Mouse (Mus musculus) frontal cortex, adult 2 months (tissue): ENCODE measurements around the gene Hist2h2aa2. TPM values are rescaled to one million over a fixed set of nuclear protein-coding genes. Genes with fewer than 3 reads are reported as not detected.
"Not testable (repeated sequence)": the region's sequence is repeated elsewhere in the genome, so short reads cannot be mapped to it uniquely, and the experiment has no call there.

Source experiments
- DNase-seq, 2 experiments: peaks; one replicate each; pipeline ENCODE4 v3.0.0; 2022; ENCODE audit warnings: low spot score in 1 of 2; ENCODE audit errors: extremely low spot score in 1 of 2
- polyA plus RNA-seq: library from polyadenylated mRNA; depleted of rRNA; stranded (reverse); fragments of >200 nt; gene quantifications from 2 replicates; pipeline ENCODE4 v1.2.3, GENCODE M21; 2012; rRNA removed

The Hist2h2aa2 gene
- polyA plus RNA-seq, 1 experiment = 6.9 TPM

GRCm38 (mm10) chr3:96207819-96208218 lies 32.3 kb downstream of the Hist2h2aa2 start:
- no peak for DNase-seq

GRCm38 (mm10) chr3:96199731-96200130 lies 40.3 kb downstream of the Hist2h2aa2 start:
- no peak for DNase-seq

GRCm38 (mm10) chr3:96198601-96199251 lies 41.4 kb downstream of the Hist2h2aa2 start:
- DNase-seq = not testable (repeated sequence)

DNA sequence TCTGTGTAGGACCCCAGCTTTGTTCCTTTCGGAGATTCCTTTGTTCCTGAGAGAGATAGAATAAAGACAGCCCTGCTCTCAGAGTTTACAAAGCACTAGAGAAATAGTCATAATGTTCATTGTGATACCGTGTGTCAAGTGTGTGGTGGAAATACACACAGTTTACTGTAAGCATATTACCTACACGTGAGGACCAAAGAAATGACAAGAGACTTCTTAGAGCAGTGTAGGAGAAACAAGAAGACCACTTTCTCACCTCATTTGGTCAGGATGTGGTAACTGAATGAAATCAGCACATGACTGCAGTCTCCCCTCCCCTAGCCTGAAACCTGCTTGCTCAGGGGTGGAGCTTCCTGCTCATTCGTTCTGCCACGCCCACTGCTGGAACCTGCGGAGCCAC lies 41.9 kb downstream of the Hist2h2aa2 start:
- no peak for DNase-seq

DNA sequence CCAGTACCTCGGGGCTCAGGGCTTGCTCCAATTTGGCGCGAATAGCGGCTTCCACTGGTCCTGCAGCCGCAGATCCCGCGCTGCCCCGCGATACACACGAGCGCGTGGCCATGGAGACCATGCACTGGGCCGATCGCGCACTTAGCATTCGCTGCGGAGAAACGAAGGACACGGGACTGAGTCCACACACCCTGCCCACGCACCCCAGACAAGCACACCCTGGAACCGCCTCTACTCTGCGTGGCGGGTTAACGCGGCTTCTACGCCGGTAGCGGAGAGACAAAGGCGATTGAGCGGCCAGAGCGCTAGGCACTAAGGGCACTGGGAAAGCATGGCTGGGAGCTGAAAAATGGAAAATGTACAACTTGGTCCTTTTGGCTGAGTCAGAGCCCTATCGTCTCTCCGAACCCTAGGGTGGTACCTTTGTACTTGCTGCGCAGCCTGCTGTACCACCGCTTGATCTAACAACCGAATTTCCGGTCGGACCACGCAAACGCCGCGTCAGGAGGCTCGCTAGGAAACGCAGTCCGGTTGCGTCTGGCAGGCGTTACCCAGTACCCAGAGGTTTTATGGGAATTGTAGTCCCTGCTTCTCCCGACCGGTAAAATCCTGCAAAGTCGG lies 42.8 kb downstream of the Hist2h2aa2 start:
- DNase-seq = peak; percentile 91 to 95

- peak in 1 of 2 experiments; percentile 48 for DNase-seq
These were observed 43.5 kb downstream of the Hist2h2aa2 start for GRCm38 (mm10) chr3:96196437-96197128.

DNA sequence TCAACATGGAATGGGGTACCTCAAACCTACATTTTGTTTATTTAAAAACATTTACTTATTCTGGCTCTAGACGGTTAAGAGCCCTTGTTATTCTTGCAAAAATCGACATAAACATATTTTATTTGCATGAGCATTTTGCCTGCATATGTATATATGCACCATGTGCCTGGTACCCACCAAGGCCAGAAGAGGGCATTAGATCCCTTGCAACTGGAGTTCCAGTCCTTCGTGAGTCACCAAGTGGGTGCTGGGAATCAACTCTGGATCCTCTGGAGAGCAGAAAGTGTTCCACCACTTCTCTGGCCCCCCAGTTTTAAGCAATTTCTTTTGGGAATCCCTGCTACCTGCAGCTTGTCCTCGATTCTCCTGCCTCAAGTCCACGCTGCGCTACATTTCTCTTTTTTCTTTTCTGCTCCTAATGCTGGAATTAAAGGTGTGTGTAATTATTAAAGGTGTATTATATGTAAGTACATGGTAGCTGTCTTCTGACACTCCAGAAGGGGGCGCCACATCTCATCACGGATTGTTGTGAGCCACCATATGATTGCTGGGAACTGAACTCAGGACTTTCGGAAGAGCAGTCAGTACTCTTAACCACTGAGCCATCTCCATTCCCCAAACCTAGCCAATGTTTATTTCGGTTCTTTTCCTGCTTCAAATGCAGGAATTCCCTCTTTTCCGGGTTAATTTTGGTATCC lies 44.3 kb downstream of the Hist2h2aa2 start:
- no peak for DNase-seq

DNA sequence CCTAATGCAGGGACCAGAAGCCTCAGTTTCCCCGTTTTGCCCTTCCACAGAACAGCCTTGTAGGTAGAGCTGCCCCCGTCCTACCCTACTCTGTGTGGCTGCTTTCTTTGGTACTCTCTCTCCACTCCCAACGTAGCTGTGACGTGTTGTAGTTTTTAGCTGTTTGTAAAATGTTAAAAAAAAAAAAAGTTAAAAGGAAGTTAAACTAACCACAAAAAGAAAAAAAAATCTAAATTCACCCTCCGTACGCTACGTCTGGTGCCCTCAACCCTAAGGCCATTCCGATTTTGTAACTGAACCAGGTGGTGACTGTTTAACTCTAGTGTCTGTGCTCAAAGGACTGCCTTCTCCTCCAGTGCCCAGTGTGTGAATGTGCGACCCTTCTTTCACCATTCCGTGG lies 45.1 kb downstream of the Hist2h2aa2 start:
- no peak for DNase-seq

DNA sequence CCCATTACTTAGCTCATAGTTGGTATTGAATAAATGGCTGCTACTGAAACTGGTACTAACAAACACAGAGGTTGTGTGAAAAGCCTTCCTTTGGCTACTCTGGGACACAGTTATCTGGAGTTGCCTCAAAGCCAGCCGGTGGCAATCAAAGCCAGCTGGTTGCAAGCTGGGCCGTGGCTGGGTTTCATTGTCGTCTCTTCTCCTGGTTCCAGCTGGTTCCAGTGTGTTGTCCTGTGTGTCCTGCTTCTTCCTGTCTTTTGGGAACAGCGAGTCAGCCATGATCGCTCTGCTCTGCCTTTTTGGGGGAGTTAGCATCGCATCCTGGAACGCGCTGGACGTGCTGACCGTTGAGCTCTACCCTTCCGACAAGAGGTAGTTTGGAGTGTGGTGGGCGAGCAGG lies 47.1 kb downstream of the Hist2h2aa2 start:
- DNase-seq = no peak

Other genes with a start within 250 kb of the Hist2h2aa2 start
- 131 and 156 TPM in 2 replicates for gene Plekho1, start 244.3 kb downstream of the Hist2h2aa2 start, polyA plus RNA-seq
- gene Vps45, start 181.8 kb downstream of the Hist2h2aa2 start, polyA plus RNA-seq = 32.7 and 33.0 TPM in 2 replicates
- 16.2 and 17.6 TPM in 2 replicates for gene Otud7b, start 135.7 kb downstream of the Hist2h2aa2 start, polyA plus RNA-seq
- gene Mtmr11, start 78.3 kb downstream of the Hist2h2aa2 start, polyA plus RNA-seq = 21.3 and 25.7 TPM in 2 replicates
- gene Sf3b4, start 67.9 kb downstream of the Hist2h2aa2 start, polyA plus RNA-seq = 56.5 and 61.5 TPM in 2 replicates
- gene Sv2a, start 59.1 kb downstream of the Hist2h2aa2 start, polyA plus RNA-seq = 309 and 315 TPM in 2 replicates
- 34.8 and 36.6 TPM in 2 replicates for gene Bola1, start 20.6 kb downstream of the Hist2h2aa2 start, polyA plus RNA-seq
- 0.71 and 2.0 TPM in 2 replicates for gene Hist2h2ab, start 20.4 kb downstream of the Hist2h2aa2 start, polyA plus RNA-seq
- gene Hist2h2ac, start 19.4 kb downstream of the Hist2h2aa2 start, polyA plus RNA-seq = 0.80 and 1.9 TPM in 2 replicates
- 10.5 and 12.2 TPM in 2 replicates for gene Hist2h2be, start 19.2 kb downstream of the Hist2h2aa2 start, polyA plus RNA-seq
- gene Hist2h3c2, start 1.1 kb downstream of the Hist2h2aa2 start, polyA plus RNA-seq = 14.1 and 17.1 TPM in 2 replicates
- 146 and 222 TPM in 2 replicates for gene Hist2h2aa1, start 5.2 kb upstream of the Hist2h2aa2 start, polyA plus RNA-seq
- not detected in 2 replicates for gene Hist2h3c1, start 6.4 kb upstream of the Hist2h2aa2 start, polyA plus RNA-seq
- 3.3 and 3.9 TPM in 2 replicates for gene Hist2h4, start 23.0 kb upstream of the Hist2h2aa2 start, polyA plus RNA-seq
- gene Hist2h3b, start 28.4 kb upstream of the Hist2h2aa2 start, polyA plus RNA-seq = 7.3 and 8.1 TPM in 2 replicates
- 1.3 and 2.0 TPM in 2 replicates for gene Hist2h2bb, start 29.5 kb upstream of the Hist2h2aa2 start, polyA plus RNA-seq
- 3.0 and 4.8 TPM in 2 replicates for gene Fcgr1, start 53.7 kb upstream of the Hist2h2aa2 start, polyA plus RNA-seq
- not detected in 2 replicates for gene BC107364, start 212.0 kb upstream of the Hist2h2aa2 start, polyA plus RNA-seq